Mouse (Mus musculus): ENCODE data around the gene 1700037C18Rik.

- TF ChIP-seq CTCF (IDR thresholded peaks at IDR 0.05; ENCODE audit: extremely low read depth, insufficient read depth, insufficient read length, insufficient replicate concordance) (no peak), POLR2A (IDR thresholded peaks at IDR 0.05; ENCODE audit: low read depth, low read length) (no peak; the same call in none of the 2 replicates)
These were observed 36.1 kb downstream of the 1700037C18Rik start, which contains the start of gene Naa60 for GRCm38 (mm10) chr16:3872216-3873047.
